Mouse (Mus musculus) neural tube, embryonic 15.5 days (tissue): ENCODE results near the gene Nos1ap. TPM values are rescaled to one million over a fixed set of nuclear protein-coding genes. Genes with fewer than 3 reads are reported as not detected.

ENCODE experiments used
- ATAC-seq: fragments of 200-750 bp; cut with Nextera tagmentation; 2 replicates; pipeline ENCODE4 v1.8.0; 2017; ENCODE audit warnings: mild to moderate bottlenecking, moderate TSS enrichment, moderate library complexity; ENCODE audit not compliant: low FRiP score
- H3K27ac ChIP-seq: fragments of 300-500 bp; sonication (generic); replicated peaks from 2 replicates; pipeline ENCODE4 v1.5.1; 2015; ENCODE audit warnings: mild to moderate bottlenecking, inconsistent platforms
- H3K27me3 ChIP-seq: fragments of 300-500 bp; sonication (generic); replicated peaks from 2 replicates; pipeline ENCODE4 v1.6.1; 2015; ENCODE audit warnings: inconsistent platforms
- H3K36me3 ChIP-seq: fragments of 300-500 bp; sonication (generic); 2 replicates; pipeline ENCODE4 v1.6.1; 2015; ENCODE audit warnings: inconsistent platforms
- H3K4me1 ChIP-seq: fragments of 300-500 bp; sonication (generic); 2 replicates; pipeline ENCODE4 v1.6.1; 2015; ENCODE audit warnings: inconsistent platforms
- H3K4me2 ChIP-seq: fragments of 300-500 bp; sonication (generic); 2 replicates; pipeline ENCODE4 v1.6.1; 2015; ENCODE audit warnings: inconsistent platforms, mild to moderate bottlenecking, moderate library complexity
- H3K4me3 ChIP-seq: fragments of 300-500 bp; sonication (generic); replicated peaks from 2 replicates; pipeline ENCODE4 v1.5.1; 2015; ENCODE audit warnings: mild to moderate bottlenecking, inconsistent platforms
- H3K9ac ChIP-seq: fragments of 300-500 bp; sonication (generic); replicated peaks from 2 replicates; pipeline ENCODE4 v1.6.1; 2015; ENCODE audit warnings: mild to moderate bottlenecking, inconsistent platforms
- H3K9me3 ChIP-seq: fragments of 300-500 bp; sonication (generic); replicated peaks from 2 replicates; pipeline ENCODE4 v1.6.1; 2016; ENCODE audit warnings: inconsistent platforms
- WGBS: fragments of 180-500 bp; shearing (Covaris S2); methylation state at CpG from one replicate; pipeline ENCODE4 v1.1.7; 2015; ENCODE audit warnings: mixed read lengths; 5-methylcytosine and 5-hydroxymethylcytosine counted together
- polyA plus RNA-seq: library from polyadenylated mRNA; unstranded; fragments of >200 nt; fragmentation: Nextera tagmentation; extraction: Ambion mirVana; gene quantifications from 2 replicates; pipeline ENCODE4 v1.2.1, GENCODE M21; 2015

Nos1ap gene
- polyA plus RNA-seq, 1 experiment from 2014 or later, result 18.9 TPM

- Histone ChIP-seq H3K4me1 (no peaks in the 10 kb centered on the region), H3K27me3 (no peaks in the 10 kb centered on the region), H3K9me3 (no peaks in the 10 kb centered on the region), H3K36me3 (no peaks in the 10 kb centered on the region), H3K9ac (no peak overlapping the region), H3K4me3 (no peak overlapping the region), H3K4me2 (no peak overlapping the region), H3K27ac (no peak overlapping the region)
- ATAC-seq, result no peak
- WGBS, result 86% methylated on average over 4 of the region's 4 CpGs
Observed at GRCm38 (mm10) chr1:170299496-170299895, 290.2 kb downstream of the Nos1ap start.

GRCm38 (mm10) chr1:170294786-170295570, 294.7 kb downstream of the Nos1ap start:
- H3K4me2 ChIP-seq, result no peak overlapping the region
- no peak overlapping the region for H3K9ac ChIP-seq
- H3K9me3 ChIP-seq, result no peaks in the 10 kb centered on the region
- no peaks in the 10 kb centered on the region for H3K27me3 ChIP-seq
- 67% methylated on average over 15 of the region's 15 CpGs for WGBS
- no peak for ATAC-seq
- no peaks in the 10 kb centered on the region for H3K36me3 ChIP-seq
- no peak overlapping the region for H3K4me3 ChIP-seq
- no peak overlapping the region for H3K27ac ChIP-seq
- peaks cover 4% of the 10 kb centered on the region; the same call in 1 of the 2 replicates for H3K4me1 ChIP-seq

- Histone ChIP-seq H3K4me3 (no peak overlapping the region), H3K36me3 (no peaks in the 10 kb centered on the region), H3K27me3 (no peaks in the 10 kb centered on the region), H3K9ac (no peak overlapping the region), H3K27ac (no peak overlapping the region), H3K4me2 (no peak overlapping the region), H3K9me3 (no peaks in the 10 kb centered on the region), H3K4me1 (peaks cover 4% of the 10 kb centered on the region; the same call in 1 of the 2 replicates)
- no peak for ATAC-seq
- WGBS, result 85% methylated on average over 5 of the region's 5 CpGs
Observed at GRCm38 (mm10) chr1:170293257-170293656, 296.4 kb downstream of the Nos1ap start.

GRCm38 (mm10) chr1:170292239-170292951, 297.3 kb downstream of the Nos1ap start:
- whole genome bisulfite sequencing, result 48% methylated on average over 9 of the region's 9 CpGs
- Histone ChIP-seq H3K36me3 (no peaks in the 10 kb centered on the region), H3K4me1 (peaks cover 4% of the 10 kb centered on the region; the same call in 1 of the 2 replicates), H3K27me3 (no peaks in the 10 kb centered on the region), H3K4me2 (0 out of 2 replicates have a peak overlapping the region, but pooled peaks have one; percentile 17), H3K9ac (no peak overlapping the region), H3K9me3 (no peaks in the 10 kb centered on the region), H3K27ac (no peak overlapping the region), H3K4me3 (no peak overlapping the region)
- ATAC-seq, result peak; percentile 50

- H3K4me1 ChIP-seq, result no peaks in the 10 kb centered on the region
- no peaks in the 10 kb centered on the region for H3K36me3 ChIP-seq
- H3K4me3 ChIP-seq, result no peak overlapping the region
- no peak overlapping the region for H3K9ac ChIP-seq
- no peak for ATAC-seq
- no peaks in the 10 kb centered on the region for H3K27me3 ChIP-seq
- WGBS, result 81% methylated on average over 4 of the region's 4 CpGs
- no peaks in the 10 kb centered on the region for H3K9me3 ChIP-seq
- no peak overlapping the region for H3K4me2 ChIP-seq
- H3K27ac ChIP-seq, result no peak overlapping the region
Observed at GRCm38 (mm10) chr1:170282415-170283129, 307.1 kb downstream of the Nos1ap start.

- Histone ChIP-seq H3K27ac (no peak within 1 kb of the TSS), H3K4me1 (no peaks in the 10 kb centered on the region), H3K9me3 (no peaks in the 10 kb centered on the region), H3K9ac (no peak within 1 kb of the TSS), H3K4me2 (no peak within 1 kb of the TSS), H3K4me3 (no peak within 1 kb of the TSS), H3K27me3 (no peaks in the 10 kb centered on the region), H3K36me3 (no peaks in the 10 kb centered on the region)
- 93% methylated on average over 2 of the region's 3 CpGs for WGBS
- ATAC-seq, result no peak
Observed at GRCm38 (mm10) chr1:170277016-170277415, 312.6 kb downstream of the Nos1ap start, which contains the start of gene Sh2d1b1. Gene Sh2d1b1, plus strand, starts transcription at chr1:170277320.

- no peak for ATAC-seq
Observed at GRCm38 (mm10) chr1:170273252-170273651, 316.4 kb downstream of the Nos1ap start.

GRCm38 (mm10) chr1:170270696-170271095, 319.0 kb downstream of the Nos1ap start:
- no peak for ATAC-seq
- H3K4me1 ChIP-seq, result no peaks in the 10 kb centered on the region
- no peaks in the 10 kb centered on the region for H3K36me3 ChIP-seq
- H3K27ac ChIP-seq, result no peak overlapping the region
- 86% methylated on average over 4 of the region's 4 CpGs for WGBS
- H3K4me3 ChIP-seq, result no peak overlapping the region
- no peak overlapping the region for H3K4me2 ChIP-seq
- H3K27me3 ChIP-seq, result no peaks in the 10 kb centered on the region
- 0 out of 2 replicates have a peak, but pooled peaks cover 2% of the 10 kb centered on the region for H3K9me3 ChIP-seq
- no peak overlapping the region for H3K9ac ChIP-seq

More at GRCm38 (mm10) chr1:170273252-170273651, 316.4 kb downstream of the Nos1ap start:
- Histone ChIP-seq H3K9ac (no peak overlapping the region), H3K9me3 (no peaks in the 10 kb centered on the region), H3K4me2 (no peak overlapping the region), H3K36me3 (no peaks in the 10 kb centered on the region), H3K27me3 (no peaks in the 10 kb centered on the region), H3K4me1 (no peaks in the 10 kb centered on the region), H3K4me3 (no peak overlapping the region), H3K27ac (no peak overlapping the region)

GRCm38 (mm10) chr1:170270281-170270680, 319.4 kb downstream of the Nos1ap start:
- Histone ChIP-seq H3K4me1 (no peaks in the 10 kb centered on the region), H3K27ac (no peak overlapping the region), H3K27me3 (no peaks in the 10 kb centered on the region), H3K36me3 (no peaks in the 10 kb centered on the region), H3K9ac (no peak overlapping the region), H3K4me2 (no peak overlapping the region), H3K9me3 (0 out of 2 replicates have a peak, but pooled peaks cover 2% of the 10 kb centered on the region), H3K4me3 (no peak overlapping the region)
- 90% methylated on average over 6 of the region's 6 CpGs for WGBS
- no peak for ATAC-seq

- no peaks in the 10 kb centered on the region for H3K36me3 ChIP-seq
- no peaks in the 10 kb centered on the region for H3K9me3 ChIP-seq
- peak overlapping the region; percentile 89 for H3K4me2 ChIP-seq
- peak overlapping the region; percentile 54; the same call in 1 of the 2 replicates for H3K27ac ChIP-seq
- peaks cover 6% of the 10 kb centered on the region for H3K4me1 ChIP-seq
- 9% methylated on average over 32 of the region's 32 CpGs for WGBS
- no peaks in the 10 kb centered on the region; the same call in 1 of the 2 replicates for H3K27me3 ChIP-seq
- ATAC-seq, result peak; percentile 100
- peak overlapping the region; percentile 68 for H3K9ac ChIP-seq
- peak overlapping the region; percentile 66 for H3K4me3 ChIP-seq
Observed at GRCm38 (mm10) chr1:170255560-170255910, 334.1 kb downstream of the Nos1ap start.

GRCm38 (mm10) chr1:170254893-170255559, 334.6 kb downstream of the Nos1ap start:
- peak; percentile 87 for ATAC-seq
- no peaks in the 10 kb centered on the region; the same call in 1 of the 2 replicates for H3K27me3 ChIP-seq
- WGBS, result 25% methylated on average over 29 of the region's 30 CpGs
- H3K4me1 ChIP-seq, result peaks cover 6% of the 10 kb centered on the region
- H3K9me3 ChIP-seq, result no peaks in the 10 kb centered on the region
- H3K4me3 ChIP-seq, result peak overlapping the region; percentile 66
- H3K9ac ChIP-seq, result peak overlapping the region; percentile 68
- H3K36me3 ChIP-seq, result no peaks in the 10 kb centered on the region
- H3K4me2 ChIP-seq, result peak overlapping the region; percentile 89
- peak overlapping the region; percentile 54; the same call in 1 of the 2 replicates for H3K27ac ChIP-seq
